Mouse (Mus musculus): ENCODE results near the gene Dnajc13. TPM values are rescaled to one million over a fixed set of nuclear protein-coding genes. Genes with fewer than 3 reads are reported as not detected.

Dnajc13 gene
- polyA plus RNA-seq, 1 experiment from 2014 or later: 29.0 TPM

GRCm38 (mm10) chr9:104142805-104143204, 119.9 kb downstream of the Dnajc13 start:
- no peak overlapping the region for H3K4me3 ChIP-seq (ENCODE audit: low read depth, low read length)
- H3K4me2 ChIP-seq (ENCODE audit: low read depth, low read length): no peak overlapping the region
- H3K27me3 ChIP-seq (replicated peaks; ENCODE audit: control insufficient read depth, insufficient read depth, low read length): no peaks in the 10 kb centered on the region
- no peaks in the 10 kb centered on the region for H3K9me3 ChIP-seq (ENCODE audit: control insufficient read depth, low read length)
- no peak overlapping the region for H3K27ac ChIP-seq (replicated peaks; ENCODE audit: low read depth, low read length)
- DNase-seq (ENCODE audit: low spot score) (no peak), ATAC-seq (ENCODE audit: low read depth) (no peak)
- 79% methylated on average over 14 of the region's 14 CpGs for WGBS
- H3K4me1 ChIP-seq (ENCODE audit: control insufficient read depth, insufficient read depth, low read length): no peaks in the 10 kb centered on the region
- no peak overlapping the region for H3K9ac ChIP-seq (ENCODE audit: low read depth, low read length)
- H3K36me3 ChIP-seq (ENCODE audit: control insufficient read depth, insufficient read depth, low read length): no peaks in the 10 kb centered on the region

GRCm38 (mm10) chr9:104140351-104140750, 122.4 kb downstream of the Dnajc13 start:
- Histone ChIP-seq H3K4me3 (ENCODE audit: low read depth, low read length) (no peak overlapping the region), H3K9me3 (ENCODE audit: control insufficient read depth, low read length) (no peaks in the 10 kb centered on the region), H3K27me3 (replicated peaks; ENCODE audit: control insufficient read depth, insufficient read depth, low read length) (no peaks in the 10 kb centered on the region), H3K9ac (ENCODE audit: low read depth, low read length) (no peak overlapping the region), H3K27ac (replicated peaks; ENCODE audit: low read depth, low read length) (no peak overlapping the region), H3K4me1 (ENCODE audit: control insufficient read depth, insufficient read depth, low read length) (no peaks in the 10 kb centered on the region), H3K4me2 (ENCODE audit: low read depth, low read length) (no peak overlapping the region), H3K36me3 (ENCODE audit: control insufficient read depth, insufficient read depth, low read length) (no peaks in the 10 kb centered on the region)
- no peak for DNase-seq (ENCODE audit: low spot score)
- WGBS: 84% methylated on average over 6 of the region's 6 CpGs
- no peak for ATAC-seq (ENCODE audit: low read depth)

GRCm38 (mm10) chr9:104130141-104130755, 132.5 kb downstream of the Dnajc13 start:
- ATAC-seq (ENCODE audit: low read depth) (peak; percentile 54; the same call in 1 of the 2 replicates), DNase-seq (ENCODE audit: low spot score) (peak; percentile 72)
- H3K27me3 ChIP-seq (replicated peaks; ENCODE audit: control insufficient read depth, insufficient read depth, low read length): no peaks in the 10 kb centered on the region
- no peaks in the 10 kb centered on the region for H3K9me3 ChIP-seq (ENCODE audit: control insufficient read depth, low read length)
- H3K4me2 ChIP-seq (ENCODE audit: low read depth, low read length): no peak overlapping the region
- H3K4me3 ChIP-seq (ENCODE audit: low read depth, low read length): no peak overlapping the region
- 79% methylated on average over 9 of the region's 9 CpGs for whole genome bisulfite sequencing
- no peaks in the 10 kb centered on the region for H3K36me3 ChIP-seq (ENCODE audit: control insufficient read depth, insufficient read depth, low read length)
- H3K27ac ChIP-seq (replicated peaks; ENCODE audit: low read depth, low read length): no peak overlapping the region
- H3K9ac ChIP-seq (ENCODE audit: low read depth, low read length): no peak overlapping the region
- no peaks in the 10 kb centered on the region for H3K4me1 ChIP-seq (ENCODE audit: control insufficient read depth, insufficient read depth, low read length)

GRCm38 (mm10) chr9:104128110-104128509, 134.6 kb downstream of the Dnajc13 start:
- Histone ChIP-seq H3K4me2 (ENCODE audit: low read depth, low read length) (no peak overlapping the region), H3K27me3 (replicated peaks; ENCODE audit: control insufficient read depth, insufficient read depth, low read length) (no peaks in the 10 kb centered on the region), H3K36me3 (ENCODE audit: control insufficient read depth, insufficient read depth, low read length) (no peaks in the 10 kb centered on the region), H3K4me1 (ENCODE audit: control insufficient read depth, insufficient read depth, low read length) (peaks cover 8% of the 10 kb centered on the region), H3K9me3 (ENCODE audit: control insufficient read depth, low read length) (no peaks in the 10 kb centered on the region), H3K9ac (ENCODE audit: low read depth, low read length) (no peak overlapping the region), H3K27ac (replicated peaks; ENCODE audit: low read depth, low read length) (no peak overlapping the region), H3K4me3 (ENCODE audit: low read depth, low read length) (no peak overlapping the region)
- no peak for ATAC-seq (ENCODE audit: low read depth)
- 56% methylated on average over 2 of the region's 2 CpGs for WGBS
- DNase-seq (ENCODE audit: low spot score): peak; percentile 54

GRCm38 (mm10) chr9:104126833-104127232, 135.9 kb downstream of the Dnajc13 start, which contains the start of gene Ackr4:
Gene Ackr4, minus strand, starts transcription at chr9:104126933.
- H3K9ac ChIP-seq (ENCODE audit: low read depth, low read length): no peak within 1 kb of the TSS
- no peak within 1 kb of the TSS for H3K4me3 ChIP-seq (ENCODE audit: low read depth, low read length)
- no peaks in the 10 kb centered on the region for H3K36me3 ChIP-seq (ENCODE audit: control insufficient read depth, insufficient read depth, low read length)
- H3K27me3 ChIP-seq (replicated peaks; ENCODE audit: control insufficient read depth, insufficient read depth, low read length): no peaks in the 10 kb centered on the region
- H3K4me2 ChIP-seq (ENCODE audit: low read depth, low read length): no peak within 1 kb of the TSS
- H3K9me3 ChIP-seq (ENCODE audit: control insufficient read depth, low read length): no peaks in the 10 kb centered on the region
- WGBS: 66% methylated on average over 3 of the region's 3 CpGs
- H3K27ac ChIP-seq (replicated peaks; ENCODE audit: low read depth, low read length): no peak within 1 kb of the TSS
- H3K4me1 ChIP-seq (ENCODE audit: control insufficient read depth, insufficient read depth, low read length): peaks cover 12% of the 10 kb centered on the region
- ATAC-seq (ENCODE audit: low read depth) (no peak), DNase-seq (ENCODE audit: low spot score) (no peak)

GRCm38 (mm10) chr9:104123622-104124021, 139.1 kb downstream of the Dnajc13 start:
- Histone ChIP-seq H3K27ac (replicated peaks; ENCODE audit: low read depth, low read length) (no peak overlapping the region), H3K9me3 (ENCODE audit: control insufficient read depth, low read length) (no peaks in the 10 kb centered on the region), H3K36me3 (ENCODE audit: control insufficient read depth, insufficient read depth, low read length) (no peaks in the 10 kb centered on the region), H3K27me3 (replicated peaks; ENCODE audit: control insufficient read depth, insufficient read depth, low read length) (no peaks in the 10 kb centered on the region), H3K4me3 (ENCODE audit: low read depth, low read length) (no peak overlapping the region), H3K4me1 (ENCODE audit: control insufficient read depth, insufficient read depth, low read length) (peaks cover 22% of the 10 kb centered on the region), H3K9ac (ENCODE audit: low read depth, low read length) (no peak overlapping the region), H3K4me2 (ENCODE audit: low read depth, low read length) (no peak overlapping the region)
- WGBS: 24% methylated on average over 5 of the region's 5 CpGs
- ATAC-seq (ENCODE audit: low read depth): peak; percentile 47; the same call in 1 of the 2 replicates
- peak; percentile 68 for DNase-seq (ENCODE audit: low spot score)

- WGBS: 59% methylated on average over 5 of the region's 5 CpGs
- no peak overlapping the region for H3K27ac ChIP-seq (replicated peaks; ENCODE audit: low read depth, low read length)
- ATAC-seq (ENCODE audit: low read depth): no peak; the same call in 1 of the 2 replicates
- no peak overlapping the region for H3K4me3 ChIP-seq (ENCODE audit: low read depth, low read length)
- no peak overlapping the region for H3K9ac ChIP-seq (ENCODE audit: low read depth, low read length)
- peaks cover 26% of the 10 kb centered on the region for H3K4me1 ChIP-seq (ENCODE audit: control insufficient read depth, insufficient read depth, low read length)
- H3K9me3 ChIP-seq (ENCODE audit: control insufficient read depth, low read length): no peaks in the 10 kb centered on the region
- no peak for DNase-seq (ENCODE audit: low spot score)
- H3K36me3 ChIP-seq (ENCODE audit: control insufficient read depth, insufficient read depth, low read length): no peaks in the 10 kb centered on the region
- H3K27me3 ChIP-seq (replicated peaks; ENCODE audit: control insufficient read depth, insufficient read depth, low read length): no peaks in the 10 kb centered on the region
- no peak overlapping the region for H3K4me2 ChIP-seq (ENCODE audit: low read depth, low read length)
These were observed 139.6 kb downstream of the Dnajc13 start for GRCm38 (mm10) chr9:104123101-104123500.

GRCm38 (mm10) chr9:104109151-104109550, 153.6 kb downstream of the Dnajc13 start:
- H3K27ac ChIP-seq (replicated peaks; ENCODE audit: low read depth, low read length): peak overlapping the region; percentile 49; the same call in 1 of the 2 replicates
- H3K9me3 ChIP-seq (ENCODE audit: control insufficient read depth, low read length): peaks cover 8% of the 10 kb centered on the region; the same call in 1 of the 2 replicates
- no peak overlapping the region for H3K9ac ChIP-seq (ENCODE audit: low read depth, low read length)
- H3K4me2 ChIP-seq (ENCODE audit: low read depth, low read length): no peak overlapping the region
- DNase-seq (ENCODE audit: low spot score) (peak; percentile 71), ATAC-seq (ENCODE audit: low read depth) (peak; percentile 47; the same call in 1 of the 2 replicates)
- peaks cover 11% of the 10 kb centered on the region; the same call in 1 of the 2 replicates for H3K4me1 ChIP-seq (ENCODE audit: control insufficient read depth, insufficient read depth, low read length)
- H3K27me3 ChIP-seq (replicated peaks; ENCODE audit: control insufficient read depth, insufficient read depth, low read length): no peaks in the 10 kb centered on the region
- WGBS: 59% methylated on average over 5 of the region's 5 CpGs
- no peaks in the 10 kb centered on the region for H3K36me3 ChIP-seq (ENCODE audit: control insufficient read depth, insufficient read depth, low read length)
- no peak overlapping the region for H3K4me3 ChIP-seq (ENCODE audit: low read depth, low read length)

All from embryonic facial prominence, embryonic 14.5 days (tissue).